Mouse (Mus musculus) frontal cortex, postnatal 14 days (tissue): ENCODE measurements around the gene Cavin4.
"Not testable (repeated sequence)": the region's sequence is repeated elsewhere in the genome, so short reads cannot be mapped to it uniquely, and the experiment has no call there.

Experiments
- DNase-seq, 2 experiments: peaks; one replicate each; pipeline ENCODE4 v3.0.0; 2022; ENCODE audit warnings: low spot score in 2 of 2

Gene Cavin4

DNA sequence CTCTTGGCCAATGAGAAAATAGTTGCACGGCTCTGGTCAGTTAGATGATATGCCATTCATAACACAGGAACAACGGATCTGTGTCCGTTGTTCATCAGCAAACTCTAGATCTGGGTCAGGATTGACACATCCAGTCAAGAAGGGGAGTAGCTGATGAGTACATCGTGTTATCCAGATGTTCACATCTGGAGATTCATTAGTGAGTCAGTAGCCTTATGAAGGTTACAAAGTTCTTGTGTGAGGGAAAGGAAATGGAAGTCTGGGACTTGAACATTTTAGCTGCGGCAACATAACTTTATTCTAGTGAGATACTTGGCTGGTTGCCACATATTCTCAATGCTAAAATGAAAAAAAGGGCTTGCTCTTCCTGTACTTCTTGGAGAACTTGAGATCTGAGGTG, 9.6 kb downstream of the Cavin4 start:
- no peak for DNase-seq

DNA sequence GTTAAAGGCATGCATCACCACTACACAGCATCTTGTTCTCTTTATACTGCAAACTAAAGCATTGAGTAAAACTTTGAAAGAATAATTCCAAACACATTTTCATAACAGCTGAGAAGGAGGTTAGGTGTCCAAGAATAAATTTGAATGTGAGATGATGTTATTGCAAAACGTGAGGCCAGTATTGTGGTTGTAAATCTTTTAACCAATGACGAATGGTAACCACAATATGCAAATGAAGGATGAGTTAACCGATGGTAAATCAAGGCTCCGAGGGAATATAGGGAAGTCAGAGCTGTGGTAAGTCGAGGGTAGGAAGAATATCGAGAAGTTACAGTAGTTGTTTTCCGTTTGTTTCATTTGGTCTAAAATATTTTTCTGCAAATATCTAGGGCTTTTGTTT, 11.1 kb downstream of the Cavin4 start:
- DNase-seq: no peak

DNA sequence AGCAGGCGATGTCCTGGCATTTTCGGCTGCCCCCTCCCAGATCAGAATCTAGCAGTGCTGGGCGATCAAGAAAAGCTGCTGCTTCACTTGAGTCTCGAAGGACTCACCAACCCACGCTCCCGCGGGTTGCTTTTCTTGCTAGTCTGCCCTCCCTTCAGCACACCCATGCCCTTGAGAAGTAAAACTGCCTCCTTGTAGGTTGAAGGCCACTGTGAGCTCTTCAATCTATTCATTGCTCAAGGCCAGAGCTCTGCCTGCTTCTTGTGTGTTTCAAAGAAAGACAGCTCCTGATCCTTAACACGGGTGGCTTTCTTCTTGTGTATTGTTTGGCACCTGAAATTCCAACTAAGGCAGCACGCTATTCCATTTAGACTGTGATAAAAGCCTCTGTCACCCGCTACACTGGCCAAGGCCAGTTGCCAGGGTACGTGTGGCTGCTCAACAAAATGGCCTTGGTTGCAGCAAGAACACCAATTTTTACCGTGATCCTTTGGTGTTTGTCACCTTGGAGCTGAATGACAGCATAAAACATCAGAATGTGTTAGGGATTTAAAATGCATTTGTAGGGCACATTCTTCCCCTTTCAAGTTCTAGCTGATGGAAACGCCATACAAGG, 13.4 kb downstream of the Cavin4 start:
- no peak for DNase-seq

DNA sequence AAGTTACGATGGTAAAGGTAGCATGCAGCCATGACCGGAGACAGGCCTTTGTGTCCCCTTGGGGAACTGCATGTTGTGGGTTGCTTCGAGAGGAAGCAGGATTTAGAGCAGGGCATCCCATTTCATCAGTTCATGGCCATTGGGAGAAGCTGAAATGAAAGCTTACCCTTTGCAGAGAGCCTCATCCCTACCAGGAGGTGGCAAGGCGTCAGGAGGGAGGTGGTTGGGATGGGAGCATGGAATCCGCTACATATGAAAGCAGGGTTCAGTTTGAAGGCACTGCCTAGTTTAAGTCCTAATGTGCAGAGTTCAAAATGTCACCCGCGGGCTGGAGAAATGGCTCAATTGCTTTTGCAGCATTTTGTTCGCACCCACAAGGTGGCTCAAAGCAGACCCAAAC, 14.0 kb downstream of the Cavin4 start:
- no peak for DNase-seq

DNA sequence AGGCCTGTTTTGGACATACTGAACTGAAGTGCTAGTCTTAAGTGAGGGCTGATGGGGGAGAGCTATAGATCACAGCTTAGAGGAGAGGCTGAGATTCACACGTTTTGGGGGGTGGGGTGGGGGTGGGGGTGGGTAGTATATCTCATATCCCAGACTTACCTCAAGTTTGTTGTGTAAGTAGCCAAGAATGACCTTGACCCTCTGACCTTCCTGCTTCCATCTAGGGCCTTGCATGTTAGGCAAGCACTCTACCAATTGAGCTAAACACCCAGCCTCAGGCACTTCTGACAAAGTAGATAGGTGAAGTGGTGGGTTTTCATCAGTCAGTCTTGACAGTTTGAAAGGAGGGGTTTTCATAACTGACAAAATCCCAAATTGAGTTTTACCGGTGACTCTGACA, 14.5 kb downstream of the Cavin4 start:
- no peak for DNase-seq

DNA sequence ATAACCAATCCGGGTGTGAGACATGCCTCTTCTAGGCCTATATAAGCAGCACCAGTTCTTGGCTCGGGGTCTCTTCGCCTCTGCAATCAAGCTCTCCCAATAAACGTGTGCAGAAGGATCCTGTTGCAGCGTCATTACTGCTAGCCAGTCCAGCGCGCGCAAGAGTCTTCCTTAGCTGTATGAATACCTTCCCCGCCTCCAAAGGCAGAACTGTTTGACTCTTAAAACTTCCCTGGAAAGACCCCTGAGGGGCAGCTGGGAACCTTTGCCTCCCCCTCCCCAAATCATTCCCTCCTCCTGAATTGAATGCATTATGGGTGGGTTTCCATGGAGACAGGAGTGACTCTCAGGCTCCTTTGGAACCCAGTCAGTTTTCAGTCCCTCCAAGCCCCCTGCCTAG, 15.5 kb downstream of the Cavin4 start:
- DNase-seq: no peak

DNA sequence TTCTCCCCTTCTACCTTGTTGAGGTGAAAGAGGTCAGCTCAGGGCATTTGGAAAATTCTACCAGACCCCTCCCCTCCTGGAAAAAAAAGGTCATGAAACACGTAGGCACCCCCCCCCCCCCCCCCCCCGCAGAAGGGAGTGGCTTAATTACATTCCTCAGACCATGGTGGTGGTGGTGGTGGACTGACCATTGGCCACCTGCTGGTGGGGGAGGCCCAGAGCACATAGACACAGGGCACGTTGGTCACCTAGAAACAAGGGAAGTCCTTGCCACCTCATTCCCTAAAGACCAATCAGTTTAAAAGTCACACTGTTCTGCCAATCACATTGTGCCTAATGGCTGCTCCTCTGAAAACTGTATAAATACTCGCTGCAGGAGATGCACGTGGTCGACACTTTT, 16.4 kb downstream of the Cavin4 start:
- not testable (repeated sequence) for DNase-seq

DNA sequence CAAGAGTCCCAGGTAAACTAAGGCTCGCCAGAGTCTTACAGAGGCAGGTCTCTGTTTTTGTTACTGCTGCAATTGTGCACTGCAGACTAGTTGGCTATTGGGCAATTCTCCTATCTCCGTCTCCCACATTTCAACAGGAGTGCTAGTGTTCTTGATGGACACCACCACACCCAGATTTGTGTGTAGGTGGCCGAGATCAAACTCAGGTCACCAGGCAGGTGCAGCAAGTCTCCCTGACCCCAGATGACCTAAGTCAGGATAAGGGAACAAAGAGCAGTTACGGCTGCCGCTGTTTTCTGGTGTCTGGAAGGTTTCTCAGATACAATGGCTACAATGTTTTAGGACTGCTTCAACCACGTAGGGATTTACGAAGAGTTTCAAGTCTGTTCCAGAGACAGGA, 16.9 kb downstream of the Cavin4 start:
- no peak for DNase-seq

DNA sequence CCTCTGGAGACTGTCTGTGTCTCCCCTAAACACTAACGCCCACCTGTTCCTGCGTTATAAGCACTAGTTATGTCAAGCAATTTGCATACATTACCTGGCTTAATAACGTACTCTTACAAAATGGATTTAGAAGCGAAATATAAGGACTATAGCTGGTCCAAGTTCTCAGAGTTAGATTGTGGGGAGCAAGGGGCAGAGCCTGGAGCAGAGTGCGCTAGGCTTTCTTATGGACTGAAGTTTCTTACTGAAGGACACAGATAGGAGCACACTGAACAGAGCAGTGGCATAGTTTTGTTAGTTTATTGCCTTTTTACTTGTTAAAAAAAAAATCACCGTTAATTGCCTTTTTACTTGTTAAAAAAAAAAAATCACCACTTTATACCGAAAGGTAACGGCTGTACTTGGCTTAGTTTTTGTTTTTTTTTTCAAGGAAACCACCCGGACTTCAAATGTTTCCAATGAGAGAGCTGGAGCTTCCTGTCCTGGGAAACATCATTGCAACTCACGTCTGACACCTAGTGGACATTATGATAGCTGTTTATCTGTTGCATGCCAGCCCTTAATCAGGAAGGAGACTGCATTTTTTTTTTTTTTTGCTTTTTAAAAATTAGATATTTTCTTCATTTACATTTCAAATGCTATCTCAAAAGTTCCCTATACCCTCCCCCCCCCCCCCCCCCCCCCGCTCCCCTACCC, 17.5 kb downstream of the Cavin4 start:
- no peak for DNase-seq

DNA sequence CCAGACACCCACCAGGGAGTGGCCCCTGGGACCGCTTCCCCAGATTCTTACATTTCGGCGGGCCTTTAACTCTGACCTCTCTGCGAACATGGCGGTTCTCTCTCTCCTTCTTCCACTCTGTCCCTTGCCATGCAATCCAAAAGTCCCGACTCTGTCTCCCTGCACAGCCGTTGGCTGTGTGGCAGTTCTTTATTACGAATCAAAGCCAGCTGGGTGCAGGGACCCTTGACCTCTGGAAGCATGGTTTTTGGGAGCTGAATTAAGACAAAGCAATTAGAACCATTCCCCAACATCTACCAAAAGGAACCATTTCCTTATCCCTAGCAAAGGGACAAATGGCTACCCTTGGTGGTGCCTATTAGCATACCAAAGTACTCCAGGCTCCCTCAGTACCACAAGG, 19.8 kb downstream of the Cavin4 start:
- no peak for DNase-seq

DNA sequence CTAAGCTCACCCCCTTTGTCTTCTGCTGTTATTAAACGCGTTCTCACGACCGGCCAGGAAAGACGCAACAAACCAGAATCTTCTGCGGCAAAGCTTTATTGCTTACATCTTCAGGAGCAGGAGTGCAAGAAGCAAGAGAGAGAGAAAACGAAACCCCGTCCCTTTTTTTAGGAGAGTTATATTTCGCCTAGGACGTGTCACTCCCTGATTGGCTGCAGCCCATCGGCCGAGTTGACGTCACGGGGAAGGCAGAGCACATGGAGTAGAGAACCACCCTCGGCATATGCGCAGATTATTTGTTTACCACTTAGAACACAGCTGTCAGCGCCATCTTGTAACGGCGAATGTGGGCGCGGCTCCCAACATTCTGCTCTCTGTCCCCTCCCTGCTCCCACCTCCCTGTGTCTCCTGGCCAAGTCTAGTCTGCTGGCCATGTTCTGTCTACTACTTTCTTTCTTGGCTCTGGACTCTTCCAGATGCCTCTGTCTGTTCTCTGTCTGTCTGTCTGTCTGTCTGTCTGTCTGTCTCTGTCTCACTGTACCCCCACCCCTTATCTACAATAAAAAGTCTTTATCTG, 20.4 kb downstream of the Cavin4 start:
- not testable (repeated sequence) for DNase-seq

DNA sequence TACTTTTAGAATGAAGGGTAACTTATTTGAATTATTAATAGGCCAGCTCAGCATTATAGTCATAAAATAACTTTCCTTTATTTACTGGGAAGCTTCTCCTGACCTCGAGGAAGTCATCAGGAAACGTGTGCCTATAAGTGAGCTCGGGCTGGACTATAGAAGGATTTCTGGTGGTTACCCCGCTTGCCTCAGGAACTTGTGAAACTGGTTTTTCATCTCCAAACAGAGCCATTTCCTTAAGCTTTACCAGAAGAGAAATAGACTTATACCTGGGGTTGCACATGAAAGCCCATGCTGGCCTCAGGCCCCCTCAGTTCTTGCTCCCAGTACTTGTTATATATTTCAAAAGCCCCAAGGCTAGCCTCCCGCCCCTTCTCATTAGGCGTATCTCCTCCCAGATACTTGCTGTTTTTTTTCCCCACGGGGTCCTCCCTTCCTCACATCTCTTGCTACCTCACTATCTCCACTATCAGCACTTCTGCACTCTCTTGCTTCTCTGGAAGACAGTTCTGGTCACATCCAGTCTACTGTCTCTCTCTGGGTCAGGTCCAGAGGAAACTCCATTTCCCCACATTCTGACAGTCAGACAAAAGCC, 21.4 kb downstream of the Cavin4 start:
- no peak for DNase-seq

DNA sequence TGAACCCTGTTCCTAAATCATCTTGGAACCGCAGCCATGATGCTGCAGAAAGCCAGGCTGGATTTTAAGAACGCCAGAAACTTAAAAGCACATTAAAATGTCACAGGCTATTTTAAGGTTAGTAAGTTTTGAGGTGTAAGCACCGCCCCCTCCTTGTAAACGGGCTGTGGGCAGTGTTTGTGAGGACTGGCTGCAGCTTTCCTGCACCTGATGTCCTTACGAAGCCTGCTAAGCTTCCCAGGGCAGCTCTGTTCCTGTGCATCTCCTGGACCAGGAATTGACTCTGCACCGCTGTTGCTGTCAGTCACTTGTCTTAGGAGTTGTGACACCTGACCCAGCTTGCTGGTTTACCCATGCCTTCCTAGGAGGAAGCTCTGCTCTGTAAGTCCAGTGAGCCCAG, 24.8 kb downstream of the Cavin4 start:
- DNase-seq: no peak

DNA sequence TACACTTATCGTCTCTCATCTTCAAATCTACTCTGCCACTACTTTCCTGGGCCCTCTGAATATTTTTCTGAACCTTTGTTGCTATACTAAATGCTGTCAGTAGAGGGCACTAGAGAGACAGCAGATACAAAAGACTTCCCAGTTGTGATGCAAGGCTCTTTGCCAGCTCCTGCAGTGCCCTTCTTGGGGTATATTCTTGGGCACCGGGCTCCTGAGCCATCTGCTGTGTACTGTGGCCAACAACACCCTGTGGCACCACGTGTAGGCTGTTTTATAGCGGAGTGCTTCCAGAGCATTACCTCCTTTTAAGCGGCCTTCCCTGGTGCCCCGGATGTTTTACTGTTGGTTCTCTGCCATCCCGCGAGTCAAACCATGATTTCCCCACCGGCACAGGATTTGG, 27.3 kb downstream of the Cavin4 start:
- DNase-seq: peak; percentile 36 to 44

DNA sequence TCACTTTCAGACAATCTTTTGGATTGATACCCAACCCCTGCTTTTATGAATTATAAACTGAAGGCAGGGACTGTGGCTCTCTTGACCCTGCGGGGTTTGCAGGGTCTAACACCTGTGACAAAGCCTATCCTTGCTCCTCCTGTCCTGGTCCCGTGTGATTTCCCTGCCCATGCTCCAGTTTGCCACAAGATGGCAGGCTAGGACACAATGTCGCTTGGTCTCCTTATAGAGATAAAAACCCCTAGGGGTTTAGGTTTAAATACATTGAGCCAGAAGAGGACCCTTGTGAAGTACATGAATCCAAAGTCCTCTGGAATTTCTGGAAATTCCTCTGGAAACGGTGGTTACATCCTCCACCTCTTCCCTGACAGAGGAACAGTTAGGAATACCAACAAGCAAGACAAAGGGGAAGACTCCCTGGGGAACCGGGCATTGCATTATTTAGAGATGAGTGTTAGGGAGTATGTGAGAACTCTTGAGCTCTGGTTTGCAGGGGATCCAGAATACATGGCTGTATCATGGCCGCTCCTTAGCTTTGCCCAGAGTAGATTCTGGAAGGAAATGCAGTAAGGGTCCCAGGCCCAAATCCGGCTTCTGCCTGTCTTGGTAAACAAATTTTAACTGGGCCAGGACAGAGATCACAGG, 28.6 kb downstream of the Cavin4 start:
- DNase-seq: peak; percentile 52 to 69

DNA sequence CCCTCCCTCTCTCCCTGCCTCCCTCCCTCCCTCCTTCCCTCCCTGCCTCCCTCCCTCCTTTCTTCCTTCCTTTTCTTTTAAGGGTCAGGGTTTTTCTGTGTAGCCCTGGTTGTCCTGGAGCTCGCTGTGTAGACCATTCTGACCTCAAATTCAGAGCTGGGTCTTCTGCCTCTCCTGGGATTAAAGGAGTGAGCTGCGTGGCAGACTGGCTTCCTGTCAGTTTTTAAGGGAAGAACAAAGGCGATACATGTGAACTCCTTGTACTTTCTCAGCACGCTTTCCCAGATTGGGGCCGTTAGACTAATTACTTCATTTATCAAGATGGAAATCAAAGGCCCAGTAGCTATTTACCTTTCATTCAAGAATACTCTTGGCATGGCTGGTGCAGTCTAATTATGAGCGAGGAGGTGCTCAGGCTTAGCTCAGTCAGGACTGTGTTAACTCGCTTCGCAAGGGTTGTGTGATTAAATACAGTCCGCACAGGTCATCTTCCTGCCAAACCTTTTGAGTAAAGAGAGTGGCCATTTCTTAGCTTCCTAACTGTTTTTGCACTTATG, 29.5 kb downstream of the Cavin4 start:
- DNase-seq: no peak

DNA sequence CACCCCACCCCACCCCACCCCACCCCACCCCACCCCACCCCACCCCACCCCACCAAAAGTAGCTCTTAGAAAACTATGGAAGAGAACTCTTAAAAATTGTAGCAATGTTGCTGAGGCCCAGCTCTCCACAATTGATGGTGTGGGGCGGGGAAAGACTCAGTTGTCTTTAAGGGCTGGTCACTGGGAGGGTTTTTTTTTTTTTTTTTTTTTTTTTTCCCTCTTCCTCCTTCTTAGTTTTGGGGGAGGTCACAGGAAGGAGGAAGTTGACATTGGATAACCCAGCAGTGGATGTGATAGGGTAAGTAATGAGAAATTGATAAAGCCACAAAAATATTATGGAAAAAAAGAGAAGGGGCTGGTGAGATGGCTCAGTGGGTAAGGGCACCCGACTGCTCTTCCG, 33.4 kb downstream of the Cavin4 start:
- no peak for DNase-seq

DNA sequence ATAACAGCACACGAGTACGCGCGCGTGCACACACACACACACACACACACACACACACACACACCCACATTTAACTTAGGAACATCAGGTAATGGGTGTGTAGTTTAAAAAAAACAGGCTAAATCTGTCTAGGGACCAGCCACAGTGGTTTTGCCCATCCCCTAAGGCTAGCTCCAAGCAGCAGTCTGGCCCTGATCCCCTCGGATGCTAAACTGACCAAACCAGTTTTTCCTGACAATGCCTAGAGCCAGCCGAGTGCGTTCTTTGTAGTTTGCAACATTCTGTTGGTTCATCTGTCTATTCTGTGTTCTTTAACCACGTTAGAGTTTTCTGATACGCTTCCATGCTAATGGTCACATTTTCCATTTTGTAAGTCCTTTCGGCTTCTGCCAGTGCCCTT, 34.0 kb downstream of the Cavin4 start:
- DNase-seq: no peak

DNA sequence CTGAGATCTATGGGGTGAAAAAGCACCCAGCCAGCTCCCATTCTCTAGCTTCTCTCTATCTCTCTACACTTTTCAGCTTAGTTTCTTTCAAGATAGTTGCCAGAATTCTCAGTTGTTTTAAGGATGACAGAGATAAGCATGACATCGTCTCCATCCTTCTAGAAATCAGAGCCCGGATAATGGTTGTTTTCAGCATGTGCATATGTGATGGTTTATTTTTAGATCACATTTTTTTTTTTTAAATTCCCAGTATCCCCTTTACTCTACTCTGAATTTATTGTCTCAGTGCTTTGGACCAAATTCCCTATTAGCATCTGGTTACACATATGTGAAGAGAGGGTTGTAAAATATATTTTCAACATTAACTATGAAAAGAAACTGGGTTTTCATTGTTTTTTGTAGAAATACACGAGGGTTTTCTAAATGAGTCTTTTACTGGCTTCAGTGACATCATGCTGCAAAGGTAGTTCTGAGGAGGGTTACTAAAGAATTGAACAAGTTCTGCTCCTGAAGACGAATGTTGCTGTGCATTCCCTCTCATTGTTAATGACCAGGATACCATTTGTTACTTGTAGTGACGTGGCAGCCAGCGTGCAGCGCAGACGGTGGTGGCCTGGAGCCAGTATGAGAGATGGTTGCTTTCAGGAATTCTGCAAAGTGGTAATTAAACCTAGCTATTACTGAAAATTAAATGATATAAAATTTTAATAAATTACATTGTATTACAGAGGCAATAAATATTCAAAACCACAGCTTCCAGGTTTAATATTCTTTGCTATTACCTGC, 52.7 kb downstream of the Cavin4 start:
- no peak for DNase-seq

DNA sequence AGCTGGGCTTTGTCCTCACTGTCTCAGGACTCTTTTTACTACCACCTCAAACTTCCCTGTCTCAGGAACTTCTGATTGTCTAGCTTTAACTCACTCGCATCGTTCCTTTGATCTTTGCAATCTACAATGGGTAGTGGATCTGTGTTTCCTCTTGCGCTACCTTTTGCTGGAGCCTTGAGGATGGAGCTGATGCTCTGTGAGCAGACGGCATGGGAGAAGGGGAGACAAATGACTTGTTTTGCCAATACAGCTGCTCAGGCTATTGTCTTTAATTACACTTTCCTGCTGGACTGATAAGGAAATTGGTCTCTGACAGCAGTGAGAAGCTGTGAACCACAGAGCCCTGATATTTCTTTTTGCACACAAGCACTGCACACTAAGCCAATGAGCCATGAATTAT, 53.5 kb downstream of the Cavin4 start:
- no peak for DNase-seq
